Mouse (Mus musculus) hindbrain, embryonic 15.5 days (tissue): ENCODE results near the gene Pcdh20. TPM values are rescaled to one million over a fixed set of nuclear protein-coding genes. Genes with fewer than 3 reads are reported as not detected.

ENCODE experiments used
- ATAC-seq: fragments of 200-750 bp; cut with Nextera tagmentation; 2 replicates; pipeline ENCODE4 v1.8.0; 2017; ENCODE audit warnings: low read depth, moderate number of reproducible peaks, moderate TSS enrichment; ENCODE audit not compliant: low FRiP score
- H3K27ac ChIP-seq: fragments of 300-500 bp; sonication (generic); replicated peaks from 2 replicates; pipeline ENCODE4 v1.5.1; 2015; ENCODE audit warnings: mild to moderate bottlenecking, inconsistent platforms
- H3K27me3 ChIP-seq: fragments of 300-500 bp; sonication (generic); 2 replicates; pipeline ENCODE4 v1.6.1; 2015; ENCODE audit warnings: control low read depth, inconsistent platforms
- H3K36me3 ChIP-seq: fragments of 300-500 bp; sonication (generic); 2 replicates; pipeline ENCODE4 v1.6.1; 2015; ENCODE audit warnings: control low read depth, inconsistent platforms
- H3K4me1 ChIP-seq: fragments of 300-500 bp; sonication (generic); replicated peaks from 2 replicates; pipeline ENCODE4 v1.6.1; 2015; ENCODE audit warnings: control low read depth, inconsistent platforms
- H3K4me2 ChIP-seq: fragments of 300-500 bp; sonication (generic); 2 replicates; pipeline ENCODE4 v1.6.1; 2015; ENCODE audit warnings: moderate library complexity, mild to moderate bottlenecking, inconsistent platforms
- H3K4me3 ChIP-seq: fragments of 300-500 bp; sonication (generic); 2 replicates; pipeline ENCODE4 v1.5.1; 2015; ENCODE audit warnings: mild to moderate bottlenecking, inconsistent platforms
- H3K9ac ChIP-seq: fragments of 300-500 bp; sonication (generic); 2 replicates; pipeline ENCODE4 v1.6.1; 2015; ENCODE audit warnings: inconsistent platforms
- H3K9me3 ChIP-seq: fragments of 300-500 bp; sonication (generic); 2 replicates; pipeline ENCODE4 v1.6.1; 2016; ENCODE audit warnings: control low read depth, inconsistent platforms
- WGBS: fragments of 180-500 bp; shearing (Covaris S2); methylation state at CpG from one replicate; pipeline ENCODE4 v1.1.7; 2015; 5-methylcytosine and 5-hydroxymethylcytosine counted together
- polyA plus RNA-seq: library from polyadenylated mRNA; unstranded; fragments of >200 nt; fragmentation: Nextera tagmentation; extraction: Ambion mirVana; gene quantifications from 2 replicates; pipeline ENCODE4 v1.2.1, GENCODE M21; 2015

Pcdh20 gene
- 4.7 and 5.0 TPM in 2 replicates for polyA plus RNA-seq

GRCm38 (mm10) chr14:88470495-88471434 lies at the start of gene Pcdh20:
TSS of gene Pcdh20 (minus strand) at chr14:88471396.
- H3K4me1 ChIP-seq, result peaks cover 20% of the 10 kb centered on the region
- 0 out of 2 replicates have a peak, but pooled peaks cover 3% of the 10 kb centered on the region for H3K27me3 ChIP-seq
- H3K36me3 ChIP-seq, result no peaks in the 10 kb centered on the region
- H3K4me3 ChIP-seq, result peak within 1 kb of the TSS; percentile 55
- H3K9ac ChIP-seq, result peak within 1 kb of the TSS; percentile 56
- 1% methylated on average over 29 of the region's 29 CpGs for whole genome bisulfite sequencing
- H3K9me3 ChIP-seq, result no peaks in the 10 kb centered on the region
- no peak within 1 kb of the TSS for H3K27ac ChIP-seq
- peak; percentile 81 for ATAC-seq
- H3K4me2 ChIP-seq, result peak within 1 kb of the TSS; percentile 94

GRCm38 (mm10) chr14:88479909-88480308 lies 8.7 kb upstream of the Pcdh20 start:
- Histone ChIP-seq H3K4me1 (no peaks in the 10 kb centered on the region), H3K9ac (no peak overlapping the region), H3K27ac (no peak overlapping the region), H3K36me3 (no peaks in the 10 kb centered on the region), H3K4me3 (no peak overlapping the region), H3K4me2 (no peak overlapping the region), H3K27me3 (no peaks in the 10 kb centered on the region), H3K9me3 (no peaks in the 10 kb centered on the region)
- 45% methylated on average over 3 of the region's 3 CpGs for WGBS
- no peak for ATAC-seq

- peak overlapping the region; percentile 94 for H3K4me2 ChIP-seq
- H3K27ac ChIP-seq, result no peak overlapping the region
- under 1% methylated on average over 9 of the region's 9 CpGs for WGBS
- no peaks in the 10 kb centered on the region for H3K36me3 ChIP-seq
- H3K9me3 ChIP-seq, result no peaks in the 10 kb centered on the region
- H3K27me3 ChIP-seq, result 0 out of 2 replicates have a peak, but pooled peaks cover 3% of the 10 kb centered on the region
- peaks cover 20% of the 10 kb centered on the region for H3K4me1 ChIP-seq
- ATAC-seq, result no peak
- peak overlapping the region; percentile 55 for H3K4me3 ChIP-seq
- no peak overlapping the region; the same call in 1 of the 2 replicates for H3K9ac ChIP-seq
These were observed 1.2 kb downstream of the Pcdh20 start for GRCm38 (mm10) chr14:88469956-88470355.

GRCm38 (mm10) chr14:88469361-88469760 lies 1.8 kb downstream of the Pcdh20 start:
- no peak overlapping the region for H3K27ac ChIP-seq
- H3K4me2 ChIP-seq, result peak overlapping the region; percentile 94
- peak; percentile 51 for ATAC-seq
- no peaks in the 10 kb centered on the region for H3K9me3 ChIP-seq
- 2% methylated on average over 18 of the region's 18 CpGs for WGBS
- peaks cover 20% of the 10 kb centered on the region for H3K4me1 ChIP-seq
- no peaks in the 10 kb centered on the region for H3K36me3 ChIP-seq
- H3K9ac ChIP-seq, result peak overlapping the region; percentile 27; the same call in 1 of the 2 replicates
- H3K27me3 ChIP-seq, result 0 out of 2 replicates have a peak, but pooled peaks cover 3% of the 10 kb centered on the region
- peak overlapping the region; percentile 55 for H3K4me3 ChIP-seq

DNA sequence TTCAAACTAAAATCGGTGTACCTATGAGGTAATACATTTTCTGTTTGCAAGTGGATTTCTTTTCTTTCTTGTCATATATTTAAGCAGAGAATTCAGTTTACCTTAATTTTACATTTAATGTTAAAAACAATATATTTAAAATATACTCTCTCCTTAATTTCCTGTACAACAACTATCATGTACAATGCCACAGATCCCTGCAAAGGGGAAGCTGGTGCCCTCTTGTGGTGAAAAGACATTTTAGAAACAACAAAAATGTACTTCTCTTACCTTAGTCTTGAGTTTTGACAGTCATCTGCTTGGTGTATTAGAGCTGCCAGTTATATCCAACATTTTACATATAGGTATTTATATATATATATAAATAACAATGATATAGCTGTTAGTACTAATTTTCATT lies 4.8 kb downstream of the Pcdh20 start:
- Histone ChIP-seq H3K9me3 (no peaks in the 10 kb centered on the region), H3K4me3 (no peak overlapping the region), H3K9ac (no peak overlapping the region), H3K27me3 (no peaks in the 10 kb centered on the region), H3K36me3 (no peaks in the 10 kb centered on the region), H3K4me2 (peak overlapping the region; percentile 15; the same call in 1 of the 2 replicates), H3K27ac (no peak overlapping the region), H3K4me1 (peaks cover 20% of the 10 kb centered on the region)
- no peak for ATAC-seq
- 93% methylated on average over 1 of the region's 1 CpGs for WGBS

DNA sequence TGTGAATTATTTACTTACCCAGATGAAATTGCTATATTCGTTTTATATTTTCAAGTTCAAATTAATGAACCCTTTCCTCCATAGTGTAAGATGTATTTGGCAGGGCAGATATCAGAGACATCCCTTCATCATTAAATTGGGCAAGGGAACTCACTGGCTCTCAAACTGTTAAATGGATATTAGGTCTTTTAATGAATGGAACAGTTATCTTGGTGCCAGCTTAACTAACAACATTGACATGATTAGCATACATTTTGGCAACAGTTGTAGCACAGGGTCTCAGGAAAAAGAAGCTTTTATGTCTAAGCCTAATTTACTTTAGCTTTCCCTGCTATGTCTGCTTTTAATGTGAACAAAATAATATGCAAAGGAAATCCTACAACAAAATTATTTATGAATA lies 6.8 kb downstream of the Pcdh20 start:
- Histone ChIP-seq H3K9ac (no peak overlapping the region), H3K4me3 (no peak overlapping the region), H3K27ac (no peak overlapping the region), H3K9me3 (no peaks in the 10 kb centered on the region), H3K36me3 (no peaks in the 10 kb centered on the region), H3K27me3 (no peaks in the 10 kb centered on the region), H3K4me2 (no peak overlapping the region), H3K4me1 (peaks cover 2% of the 10 kb centered on the region; the same call in 1 of the 2 replicates)
- ATAC-seq, result no peak
- 69% methylated on average over 1 of the region's 1 CpGs for WGBS

DNA sequence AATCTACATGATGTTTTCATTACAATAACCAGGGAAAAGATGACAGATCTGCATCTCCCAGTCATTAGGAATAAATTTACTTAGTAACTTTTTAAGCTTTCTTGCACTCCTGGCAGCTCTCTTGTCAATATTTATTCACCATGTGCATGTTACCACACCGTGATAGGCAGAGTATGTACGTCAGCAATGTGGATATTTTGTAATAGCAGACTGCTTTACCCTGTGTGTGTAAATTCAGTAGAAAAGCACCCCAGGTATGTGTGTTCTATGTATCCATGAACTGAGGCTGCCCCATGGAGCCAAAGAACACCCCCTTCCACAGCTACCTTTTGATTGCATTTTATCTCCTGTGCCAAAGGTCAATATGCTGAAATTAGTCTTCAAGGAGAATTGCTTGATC lies 7.8 kb downstream of the Pcdh20 start:
- Histone ChIP-seq H3K9me3 (no peaks in the 10 kb centered on the region), H3K36me3 (no peaks in the 10 kb centered on the region), H3K27me3 (no peaks in the 10 kb centered on the region), H3K9ac (no peak overlapping the region), H3K4me2 (no peak overlapping the region), H3K4me3 (no peak overlapping the region), H3K27ac (no peak overlapping the region), H3K4me1 (no peaks in the 10 kb centered on the region)
- 80% methylated on average over 2 of the region's 2 CpGs for WGBS
- ATAC-seq, result no peak

DNA sequence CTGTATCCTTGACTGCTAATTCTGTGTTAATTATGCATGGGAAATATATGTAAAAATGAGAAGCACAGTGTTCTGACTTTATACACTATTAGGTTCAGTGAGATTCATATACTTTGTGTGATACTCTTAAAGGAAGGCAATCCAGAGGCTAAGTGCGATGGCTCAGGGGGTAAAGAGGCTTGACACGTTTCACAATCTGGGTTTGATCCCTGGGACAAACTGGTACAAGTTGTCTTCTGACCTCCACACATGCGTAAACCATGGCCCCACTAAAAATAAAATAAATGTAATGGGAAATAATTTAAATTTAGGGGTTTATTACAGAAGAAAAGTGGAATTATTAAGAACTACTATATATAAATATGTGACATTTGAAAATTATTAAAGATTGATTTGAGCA lies 8.3 kb downstream of the Pcdh20 start:
- Histone ChIP-seq H3K4me3 (no peak overlapping the region), H3K4me2 (no peak overlapping the region), H3K27me3 (no peaks in the 10 kb centered on the region), H3K9me3 (no peaks in the 10 kb centered on the region), H3K4me1 (no peaks in the 10 kb centered on the region), H3K9ac (no peak overlapping the region), H3K36me3 (no peaks in the 10 kb centered on the region), H3K27ac (no peak overlapping the region)
- 86% methylated on average over 3 of the region's 3 CpGs for WGBS
- no peak for ATAC-seq

DNA sequence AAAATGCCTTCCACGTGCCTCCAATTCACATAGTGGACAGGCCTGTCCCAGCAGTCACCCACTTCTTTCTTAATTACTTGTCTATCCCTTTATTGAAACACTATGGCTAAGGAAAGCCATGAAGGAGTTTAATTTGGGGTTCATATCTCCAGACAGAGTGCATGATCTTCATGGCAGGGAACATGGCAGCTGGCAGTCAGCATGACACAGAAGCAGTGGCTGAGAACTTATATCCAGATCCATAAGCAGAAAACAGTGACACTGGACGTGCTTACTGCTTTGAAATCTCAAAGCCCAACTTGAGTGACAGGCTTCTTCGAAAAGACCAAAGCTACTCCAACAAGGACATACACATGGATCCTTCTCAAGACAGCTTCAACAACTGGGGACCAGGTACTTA lies 10.5 kb downstream of the Pcdh20 start:
- Histone ChIP-seq H3K27me3 (no peaks in the 10 kb centered on the region), H3K4me1 (no peaks in the 10 kb centered on the region), H3K9ac (no peak overlapping the region), H3K4me3 (no peak overlapping the region), H3K27ac (no peak overlapping the region), H3K4me2 (no peak overlapping the region), H3K36me3 (no peaks in the 10 kb centered on the region), H3K9me3 (no peaks in the 10 kb centered on the region)
- no peak for ATAC-seq
- 88% methylated on average over 3 of the region's 3 CpGs for WGBS

GRCm38 (mm10) chr14:88443304-88443703 lies 27.9 kb downstream of the Pcdh20 start:
- 75% methylated on average over 5 of the region's 5 CpGs for WGBS
- H3K27me3 ChIP-seq, result no peaks in the 10 kb centered on the region
- no peak for ATAC-seq

DNA sequence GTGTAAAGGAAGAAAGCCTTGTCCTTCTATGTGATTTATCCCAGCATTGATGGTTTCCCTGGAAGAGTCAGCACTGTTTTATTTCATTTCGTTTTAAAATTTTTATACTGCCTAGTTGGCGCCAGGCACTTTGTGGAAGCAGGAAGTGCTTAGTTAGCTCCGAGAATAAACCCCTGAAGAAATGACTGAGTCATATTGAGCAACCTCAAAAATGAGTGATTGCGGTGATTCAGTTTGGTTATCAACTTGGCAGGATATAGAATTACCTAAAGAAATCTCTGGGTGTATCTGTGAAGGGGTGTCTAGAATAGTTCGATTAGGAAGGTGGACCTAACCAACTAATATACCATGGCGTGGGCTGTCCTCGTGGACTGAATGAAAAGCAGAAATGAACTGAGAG lies 41.8 kb downstream of the Pcdh20 start:
- Histone ChIP-seq H3K36me3 (no peaks in the 10 kb centered on the region), H3K27ac (no peak overlapping the region), H3K4me2 (no peak overlapping the region), H3K4me1 (no peaks in the 10 kb centered on the region), H3K9me3 (no peaks in the 10 kb centered on the region), H3K9ac (no peak overlapping the region), H3K4me3 (no peak overlapping the region), H3K27me3 (no peaks in the 10 kb centered on the region)
- ATAC-seq, result no peak
- WGBS, result 93% methylated on average over 7 of the region's 7 CpGs

More at GRCm38 (mm10) chr14:88443304-88443703, 27.9 kb downstream of the Pcdh20 start:
- Histone ChIP-seq H3K4me1 (no peaks in the 10 kb centered on the region), H3K9me3 (no peaks in the 10 kb centered on the region), H3K27ac (no peak overlapping the region), H3K4me3 (no peak overlapping the region), H3K36me3 (no peaks in the 10 kb centered on the region), H3K4me2 (no peak overlapping the region), H3K9ac (no peak overlapping the region)

GRCm38 (mm10) chr14:88427370-88427769 lies 43.8 kb downstream of the Pcdh20 start:
- Histone ChIP-seq H3K4me1 (no peaks in the 10 kb centered on the region), H3K4me3 (no peak overlapping the region), H3K36me3 (no peaks in the 10 kb centered on the region), H3K27ac (no peak overlapping the region), H3K9ac (no peak overlapping the region), H3K9me3 (no peaks in the 10 kb centered on the region), H3K27me3 (no peaks in the 10 kb centered on the region), H3K4me2 (no peak overlapping the region)
- 76% methylated on average over 1 of the region's 1 CpGs for WGBS
- no peak for ATAC-seq
